Mouse (Mus musculus) liver, adult 2 months (tissue): Measurements from ENCODE around the gene Notch2. TPM values are rescaled to one million over a fixed set of nuclear protein-coding genes. Genes with fewer than 3 reads are reported as not detected.

ENCODE experiments used
- DNase-seq: peaks from one replicate; pipeline ENCODE4 v3.0.0-alpha.2; 2011; ENCODE audit warnings: low read depth, low spot score; ENCODE audit errors: extremely low read depth
- H3K27ac ChIP-seq: fragments of 200-500 bp; replicated peaks from 2 replicates; pipeline ENCODE4 v1.5.1; 2012; ENCODE audit warnings: low read depth, mild to moderate bottlenecking, control low read depth, inconsistent platforms, low read length; ENCODE audit not compliant: insufficient read depth
- H3K27me3 ChIP-seq: fragments of 200-500 bp; 2 replicates; pipeline ENCODE4 v1.6.1; 2012; ENCODE audit warnings: mild to moderate bottlenecking, moderate library complexity, low read length, inconsistent platforms; ENCODE audit not compliant: control insufficient read depth, insufficient read depth
- H3K36me3 ChIP-seq: fragments of 200-500 bp; 2 replicates; pipeline ENCODE4 v1.6.1; 2012; ENCODE audit warnings: low read length, inconsistent platforms; ENCODE audit not compliant: control insufficient read depth, insufficient read depth
- H3K4me1 ChIP-seq: fragments of 200-500 bp; 2 replicates; pipeline ENCODE4 v1.6.1; 2011; ENCODE audit warnings: low read length; ENCODE audit not compliant: control insufficient read depth, insufficient read depth
- H3K4me3 ChIP-seq: fragments of 200-500 bp; 2 replicates; pipeline ENCODE4 v1.5.1; 2011; ENCODE audit warnings: low read depth, mild to moderate bottlenecking, control low read depth, low read length, moderate library complexity; ENCODE audit not compliant: insufficient read depth
- H3K79me2 ChIP-seq: fragments of 200-500 bp; 2 replicates; pipeline ENCODE4 v1.6.1; 2012; ENCODE audit warnings: inconsistent platforms, mild to moderate bottlenecking, low read length, moderate library complexity; ENCODE audit not compliant: control insufficient read depth, insufficient read depth
- H3K9ac ChIP-seq: fragments of 200-500 bp; 2 replicates; pipeline ENCODE4 v1.6.1; 2012; ENCODE audit warnings: low read depth, mild to moderate bottlenecking, control low read depth, inconsistent platforms, low read length
- CTCF ChIP-seq: fragments of 200-500 bp; IDR thresholded peaks from 2 replicates; pipeline ENCODE4 v1.5.1; 2011; ENCODE audit warnings: low read depth, low read length, control low read depth
- POLR2A ChIP-seq: fragments of 200-500 bp; IDR thresholded peaks from 2 replicates; pipeline ENCODE4 v1.6.1; 2011; ENCODE audit warnings: low read length, control low read depth; ENCODE audit not compliant: insufficient read depth; ENCODE audit errors: extremely low read depth
- WGBS: fragments of 180-500 bp; shearing (Covaris S2); methylation state at CpG from one replicate; pipeline ENCODE4 v1.1.7; 2018; 5-methylcytosine and 5-hydroxymethylcytosine counted together
- polyA plus RNA-seq: library from polyadenylated mRNA; depleted of rRNA; stranded (reverse); fragments of >200 nt; gene quantifications from 2 replicates; pipeline ENCODE4 v1.2.3, GENCODE M21; 2012
- total RNA-seq: library from RNA; depleted of rRNA; stranded (reverse); fragments of >200 nt; gene quantifications from 2 replicates; pipeline ENCODE4 v1.2.3, GENCODE M21; 2014

Notch2 gene
- total and polyA plus RNA-seq, 2 experiments = 12.5 to 16.0 TPM

DNA sequence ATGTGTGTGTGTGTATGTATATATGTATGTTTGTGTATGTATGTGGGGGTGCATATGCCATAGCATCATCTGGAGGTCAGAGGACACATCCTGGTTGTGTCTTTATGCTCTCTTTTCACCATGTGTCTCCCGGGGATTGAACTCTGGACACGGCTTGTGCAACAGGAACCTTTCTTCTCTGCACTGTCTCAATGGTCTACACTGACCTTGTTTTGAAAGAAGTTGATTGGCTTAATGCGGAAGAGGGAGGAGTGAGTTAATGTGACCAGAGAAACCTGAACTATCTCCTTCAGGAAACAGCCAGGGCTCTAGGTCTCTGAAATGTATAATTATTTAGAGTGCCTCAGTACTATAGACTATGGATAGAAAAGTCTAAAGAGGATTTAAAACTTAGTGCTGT lies 69.6 kb downstream of the Notch2 start:
- peak overlapping the region; percentile 19 for H3K27ac ChIP-seq
- H3K27me3 ChIP-seq = no peaks in the 10 kb centered on the region
- peaks cover 3% of the 10 kb centered on the region; the same call in 1 of the 2 replicates for H3K36me3 ChIP-seq
- 15% methylated on average over 3 of the region's 3 CpGs for WGBS
- H3K9ac ChIP-seq = no peak overlapping the region
- H3K4me1 ChIP-seq = peaks cover 29% of the 10 kb centered on the region
- peak; percentile 89 for DNase-seq
- TF ChIP-seq CTCF (no peak), POLR2A (no peak)
- H3K79me2 ChIP-seq = peaks cover 13% of the 10 kb centered on the region
- no peak overlapping the region for H3K4me3 ChIP-seq

DNA sequence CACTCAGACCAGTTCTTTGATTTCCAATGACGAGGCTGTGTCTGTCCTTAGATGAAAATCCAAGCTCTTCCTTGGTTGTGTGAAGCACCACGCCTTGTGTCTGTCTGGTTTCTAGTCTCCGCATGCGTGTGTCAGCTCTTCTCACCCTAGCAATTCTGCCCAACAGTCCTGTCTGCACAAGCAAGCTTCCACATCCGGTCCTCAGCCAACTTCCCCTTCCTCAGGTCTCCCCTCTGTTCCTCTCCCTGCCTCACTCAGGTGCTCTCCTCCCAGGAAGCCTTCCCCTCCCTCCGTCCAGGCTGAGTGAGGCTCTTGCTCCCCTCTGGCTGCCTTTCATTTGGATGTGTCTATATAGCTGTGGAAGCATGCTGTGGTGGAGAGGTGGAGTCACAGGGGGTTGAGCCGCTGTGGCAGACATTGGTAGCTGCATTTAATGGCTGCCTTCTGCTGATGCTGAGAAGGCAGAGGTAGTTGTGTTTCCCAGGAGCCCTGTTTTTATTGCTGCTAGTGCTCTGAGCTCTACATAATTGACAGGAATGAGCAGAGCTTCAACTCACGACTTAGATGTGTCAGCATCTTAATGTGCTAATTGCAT lies 70.8 kb downstream of the Notch2 start:
- DNase-seq = no peak
- no peak for TF ChIP-seq CTCF
- TF ChIP-seq POLR2A = no peak
- WGBS = 89% methylated on average over 8 of the region's 8 CpGs
- Histone ChIP-seq H3K4me3 (no peak overlapping the region), H3K79me2 (peaks cover 14% of the 10 kb centered on the region), H3K4me1 (peaks cover 29% of the 10 kb centered on the region), H3K27me3 (no peaks in the 10 kb centered on the region), H3K9ac (no peak overlapping the region), H3K36me3 (no peaks in the 10 kb centered on the region), H3K27ac (no peak overlapping the region)

- H3K4me3 ChIP-seq = no peak overlapping the region
- H3K27me3 ChIP-seq = no peaks in the 10 kb centered on the region
- H3K27ac ChIP-seq = peak overlapping the region; percentile 26; the same call in 1 of the 2 replicates
- H3K36me3 ChIP-seq = no peaks in the 10 kb centered on the region
- H3K4me1 ChIP-seq = peaks cover 31% of the 10 kb centered on the region
- WGBS = 64% methylated on average over 13 of the region's 13 CpGs
- no peak overlapping the region for H3K9ac ChIP-seq
- no peak for DNase-seq
- no peak for TF ChIP-seq POLR2A
- TF ChIP-seq CTCF = no peak
- peaks cover 14% of the 10 kb centered on the region for H3K79me2 ChIP-seq
Observed at GRCm38 (mm10) chr3:98084870-98085269, 71.5 kb downstream of the Notch2 start.

GRCm38 (mm10) chr3:98085812-98086268 lies 72.5 kb downstream of the Notch2 start:
- WGBS = 24% methylated on average over 5 of the region's 5 CpGs
- no peak overlapping the region for H3K9ac ChIP-seq
- H3K36me3 ChIP-seq = peaks cover 1% of the 10 kb centered on the region
- H3K27ac ChIP-seq = peak overlapping the region; percentile 39; the same call in 1 of the 2 replicates
- H3K4me3 ChIP-seq = no peak overlapping the region
- TF ChIP-seq POLR2A (no peak), CTCF (no peak)
- H3K27me3 ChIP-seq = no peaks in the 10 kb centered on the region
- H3K79me2 ChIP-seq = peaks cover 16% of the 10 kb centered on the region
- H3K4me1 ChIP-seq = peaks cover 33% of the 10 kb centered on the region
- DNase-seq = peak; percentile 46

DNA sequence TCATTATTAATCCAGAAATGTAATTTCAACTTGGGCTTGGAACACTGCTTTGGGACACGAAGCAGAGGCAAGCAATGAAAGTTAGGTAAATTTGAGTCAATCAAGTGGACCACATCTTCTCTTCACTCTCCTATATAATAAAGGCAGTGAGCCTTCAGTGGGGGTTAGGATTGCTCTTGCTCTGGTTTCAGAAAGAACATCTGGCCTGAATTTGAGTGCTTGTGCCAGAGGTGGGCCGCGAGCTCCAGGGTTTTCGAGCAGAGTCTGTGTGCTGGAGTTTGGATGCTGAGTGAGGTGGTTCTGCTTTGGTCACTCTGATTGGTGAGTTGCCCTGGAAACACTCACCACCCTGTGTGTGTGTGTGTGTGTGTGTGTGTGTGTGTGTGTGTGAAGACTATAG lies 73.1 kb downstream of the Notch2 start:
- peaks cover 17% of the 10 kb centered on the region for H3K79me2 ChIP-seq
- peak overlapping the region; percentile 19; the same call in 1 of the 2 replicates for H3K27ac ChIP-seq
- no peak for TF ChIP-seq POLR2A
- no peak for TF ChIP-seq CTCF
- WGBS = 51% methylated on average over 4 of the region's 4 CpGs
- no peaks in the 10 kb centered on the region for H3K27me3 ChIP-seq
- no peak overlapping the region for H3K9ac ChIP-seq
- H3K4me3 ChIP-seq = no peak overlapping the region
- H3K4me1 ChIP-seq = peaks cover 32% of the 10 kb centered on the region
- no peak for DNase-seq
- peaks cover 2% of the 10 kb centered on the region for H3K36me3 ChIP-seq

DNA sequence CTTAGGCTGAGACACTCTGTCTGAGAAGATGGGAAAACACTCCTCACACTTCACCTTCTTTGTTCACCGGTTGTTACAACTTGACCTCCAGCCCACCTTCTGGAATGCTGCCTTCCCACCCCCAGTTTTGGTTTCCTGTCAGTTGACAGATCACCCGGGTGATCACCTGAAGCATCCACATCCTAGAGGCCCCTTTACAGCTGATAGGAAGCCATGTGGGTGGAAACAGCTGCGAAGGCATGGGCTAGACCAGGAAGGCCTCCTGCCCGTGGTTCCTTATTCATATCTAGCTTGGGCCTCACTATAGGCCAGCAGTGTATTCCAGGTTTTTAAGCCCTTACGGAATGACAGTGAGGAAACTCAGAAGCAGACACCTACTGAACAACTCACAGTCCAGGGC lies 73.5 kb downstream of the Notch2 start:
- no peak for DNase-seq
- Histone ChIP-seq H3K79me2 (peaks cover 17% of the 10 kb centered on the region), H3K4me3 (no peak overlapping the region), H3K27ac (peak overlapping the region; percentile 19; the same call in 1 of the 2 replicates), H3K9ac (no peak overlapping the region), H3K4me1 (peaks cover 29% of the 10 kb centered on the region), H3K27me3 (no peaks in the 10 kb centered on the region), H3K36me3 (peaks cover 2% of the 10 kb centered on the region)
- TF ChIP-seq CTCF (no peak), POLR2A (no peak)
- WGBS = 85% methylated on average over 5 of the region's 5 CpGs
